Mouse (Mus musculus): ENCODE measurements around the gene Atp2a2. TPM values are rescaled to one million over a fixed set of nuclear protein-coding genes. Genes with fewer than 3 reads are reported as not detected.

The Atp2a2 gene
- polyA plus RNA-seq, 1 experiment from 2014 or later, result 34.8 TPM

DNA sequence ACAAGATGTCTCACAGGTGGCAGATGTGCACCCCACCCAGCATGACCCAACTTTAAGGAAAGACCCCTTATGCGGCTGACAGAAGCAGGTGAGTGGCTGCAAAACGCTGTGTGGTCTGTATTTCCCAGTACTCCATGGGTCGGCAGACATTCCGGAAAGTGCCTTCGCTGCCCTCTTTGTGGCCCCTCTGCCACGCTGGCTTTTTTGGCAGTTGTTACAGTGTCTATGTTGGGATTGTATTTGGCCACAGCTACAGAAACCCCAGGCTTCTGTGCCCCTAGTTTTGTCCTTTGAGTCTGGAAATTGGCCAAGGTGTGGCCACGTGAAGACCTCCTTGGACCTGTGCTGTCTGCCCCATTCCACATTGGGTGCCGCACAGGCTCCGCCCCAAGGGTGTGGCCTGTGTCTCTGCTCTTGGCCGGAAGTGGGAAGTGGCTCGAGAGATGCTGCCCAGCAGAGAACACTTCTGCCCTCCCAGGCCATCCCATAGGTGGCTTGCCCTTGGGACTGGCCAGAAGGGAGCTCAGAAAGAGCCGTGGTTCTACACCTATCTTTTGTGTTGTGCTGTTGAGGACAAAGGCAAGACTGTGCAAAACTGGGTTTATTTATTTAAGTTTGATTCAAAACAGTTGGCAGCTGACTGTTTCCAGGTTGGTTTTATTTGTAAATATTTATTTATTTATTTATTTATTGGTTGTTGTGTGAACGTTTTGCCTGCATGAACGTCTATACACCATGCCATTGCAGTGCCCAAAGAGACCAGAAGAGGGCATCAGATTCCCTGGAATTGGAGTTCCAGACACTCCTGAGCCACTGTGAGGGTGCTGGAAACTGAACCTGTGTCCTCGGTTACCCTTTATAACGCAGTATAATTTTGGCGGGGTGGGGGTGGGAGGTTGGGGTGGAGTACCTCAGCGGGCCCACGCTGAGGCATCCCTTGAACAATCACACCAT lies 92.1 kb downstream of the Atp2a2 start:
- Histone ChIP-seq H3K4me1 (no peaks in the 10 kb centered on the region), H3K27ac (no peak overlapping the region), H3K4me3 (no peak overlapping the region), H3K9me3 (peaks cover 9% of the 10 kb centered on the region; the same call in 1 of the 2 replicates), H3K36me3 (replicated peaks) (peaks cover 40% of the 10 kb centered on the region), H3K27me3 (ENCODE audit: poor library complexity, severe bottlenecking) (no peaks in the 10 kb centered on the region)
- 84% methylated on average over 19 of the region's 19 CpGs for WGBS
- DNase-seq (ENCODE audit: extremely low spot score, low spot score), result no peak

DNA sequence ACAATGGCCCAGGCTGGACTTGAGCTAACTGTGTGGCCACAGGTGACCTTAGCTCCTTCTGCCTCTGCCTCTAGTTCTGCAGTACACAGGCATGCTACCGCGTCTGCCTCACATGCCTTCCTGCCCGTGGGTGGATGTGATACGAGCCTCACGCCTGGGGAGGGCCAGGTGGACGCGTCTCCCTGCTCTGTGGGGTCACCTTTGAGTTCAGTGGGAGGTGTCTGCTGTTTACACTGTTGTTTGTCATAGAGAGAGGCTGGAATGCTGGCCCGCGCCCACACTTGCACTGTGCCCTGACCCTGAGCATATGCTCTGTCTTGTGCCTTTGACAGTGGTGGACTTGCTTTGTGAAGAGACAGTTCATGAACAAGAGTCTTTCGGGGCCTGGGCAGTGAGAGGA lies 96.5 kb downstream of the Atp2a2 start:
- WGBS, result 99% methylated on average over 10 of the region's 10 CpGs
- H3K36me3 ChIP-seq (replicated peaks), result peaks cover 79% of the 10 kb centered on the region
- no peaks in the 10 kb centered on the region for H3K27me3 ChIP-seq (ENCODE audit: poor library complexity, severe bottlenecking)
- no peak for DNase-seq (ENCODE audit: extremely low spot score, low spot score)
- H3K9me3 ChIP-seq, result peaks cover 9% of the 10 kb centered on the region; the same call in 1 of the 2 replicates
- no peak overlapping the region for H3K27ac ChIP-seq
- no peaks in the 10 kb centered on the region for H3K4me1 ChIP-seq
- no peak overlapping the region for H3K4me3 ChIP-seq

Other genes starting within 250 kb of the Atp2a2 start
- 5.8 and 6.2 TPM in 2 replicates for gene Tctn1, start 237.8 kb downstream of the Atp2a2 start, polyA plus RNA-seq (2016; fragmentation: Nextera tagmentation; extraction: Ambion mirVana)
- 8.3 and 9.0 TPM in 2 replicates for gene Pptc7, start 217.9 kb downstream of the Atp2a2 start, polyA plus RNA-seq (2016; fragmentation: Nextera tagmentation; extraction: Ambion mirVana)
- gene Rad9b, start 148.0 kb downstream of the Atp2a2 start, polyA plus RNA-seq (2016; fragmentation: Nextera tagmentation; extraction: Ambion mirVana), result 10.7 and 11.0 TPM in 2 replicates
- gene Vps29, start 147.9 kb downstream of the Atp2a2 start, polyA plus RNA-seq (2016; fragmentation: Nextera tagmentation; extraction: Ambion mirVana), result 187 and 195 TPM in 2 replicates
- gene Gpn3, start 130.3 kb downstream of the Atp2a2 start, polyA plus RNA-seq (2016; fragmentation: Nextera tagmentation; extraction: Ambion mirVana), result 84.6 and 92.9 TPM in 2 replicates
- 86.1 and 90.1 TPM in 2 replicates for gene Fam216a, start 129.9 kb downstream of the Atp2a2 start, polyA plus RNA-seq (2016; fragmentation: Nextera tagmentation; extraction: Ambion mirVana)
- gene Arpc3, start 110.3 kb downstream of the Atp2a2 start, polyA plus RNA-seq (2016; fragmentation: Nextera tagmentation; extraction: Ambion mirVana), result 91.9 and 98.7 TPM in 2 replicates
- gene Anapc7, start 80.5 kb downstream of the Atp2a2 start, polyA plus RNA-seq (2016; fragmentation: Nextera tagmentation; extraction: Ambion mirVana), result 54.3 and 59.2 TPM in 2 replicates
- 45.8 and 51.8 TPM in 2 replicates for gene Ift81, start 112.3 kb upstream of the Atp2a2 start, polyA plus RNA-seq (2016; fragmentation: Nextera tagmentation; extraction: Ambion mirVana)
- gene P2rx7, start 141.7 kb upstream of the Atp2a2 start, polyA plus RNA-seq (2016; fragmentation: Nextera tagmentation; extraction: Ambion mirVana), result 0.31 and 0.60 TPM in 2 replicates
- 4.4 and 5.2 TPM in 2 replicates for gene P2rx4, start 205.3 kb upstream of the Atp2a2 start, polyA plus RNA-seq (2016; fragmentation: Nextera tagmentation; extraction: Ambion mirVana)